Mouse (Mus musculus) cerebellum, adult 2 months (tissue): ENCODE measurements around the gene Atp6v0d1.

ENCODE experiments used
- CTCF ChIP-seq: fragments of 200-500 bp; IDR thresholded peaks from 2 replicates; pipeline ENCODE4 v1.5.1; 2011; ENCODE audit warnings: low read depth, mild to moderate bottlenecking, control low read depth, low read length, moderate library complexity, borderline replicate concordance; ENCODE audit not compliant: insufficient read depth
- POLR2A ChIP-seq: fragments of 200-500 bp; IDR thresholded peaks from 2 replicates; pipeline ENCODE4 v1.6.1; 2011; ENCODE audit warnings: low read length, control low read depth, borderline replicate concordance; ENCODE audit not compliant: insufficient read depth

DNA sequence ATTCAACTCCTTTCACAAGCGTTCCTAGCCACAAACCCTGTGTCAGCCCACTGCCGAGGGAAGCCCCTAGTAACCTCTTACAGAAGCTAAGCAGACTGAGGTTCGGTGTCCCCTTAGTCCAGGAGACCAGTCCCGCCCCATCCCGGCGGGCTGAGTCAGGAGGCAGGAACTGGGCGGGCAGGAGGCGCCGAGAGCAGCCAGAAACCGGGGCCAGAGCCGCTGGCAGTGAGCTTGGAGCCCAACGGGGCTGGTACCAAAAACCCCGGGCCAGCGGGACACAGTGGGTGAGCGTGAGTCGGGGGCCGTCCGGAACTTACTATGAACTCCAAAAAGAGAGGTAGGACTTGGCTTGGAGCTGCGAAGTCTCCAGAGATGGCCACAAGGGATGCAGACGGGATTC lies 47.2 kb upstream of the Atp6v0d1 start:
- TF ChIP-seq CTCF (no peak), POLR2A (no peak)
